Mouse (Mus musculus) MEL (cell line): ENCODE measurements around the gene Npas3. TPM values are rescaled to one million over a fixed set of nuclear protein-coding genes. Genes with fewer than 3 reads are reported as not detected.

Experiments
- DNase-seq: peaks from one replicate; pipeline ENCODE4 v3.0.0; 2011; ENCODE audit warnings: low read depth, low spot score
- H3K27ac ChIP-seq: 2 replicates; pipeline ENCODE4 v1.5.1; 2012; ENCODE audit warnings: low read depth, mild to moderate bottlenecking, control low read depth, low read length, moderate library complexity; ENCODE audit not compliant: control insufficient read depth
- H3K27me3 ChIP-seq, 2 experiments: fragments of 150-350 bp in 1 of 2; sonication (generic) in 1 of 2; 2 replicates each; pipeline ENCODE4 v1.6.1; 2012; ENCODE audit warnings: low read length in 2 of 2, mild to moderate bottlenecking in 2 of 2, improper control_type of control experiment in 1 of 2, moderate library complexity in 1 of 2; ENCODE audit not compliant: insufficient read depth in 2 of 2, control insufficient read depth in 1 of 2
- H3K36me3 ChIP-seq, 2 experiments: 2 replicates each; pipeline ENCODE4 v1.6.1; 2012 to 2014; ENCODE audit warnings: low read length in 2 of 2, improper control_type of control experiment in 1 of 2, inconsistent platforms in 1 of 2, mild to moderate bottlenecking in 1 of 2; ENCODE audit not compliant: insufficient read depth in 2 of 2, control insufficient read depth in 1 of 2
- H3K4me1 ChIP-seq, 2 experiments: fragments of 150-350 bp in 1 of 2; sonication (generic) in 1 of 2; 2 replicates each; pipeline ENCODE4 v1.6.1; 2012; ENCODE audit warnings: low read length in 2 of 2, improper control_type of control experiment in 1 of 2, mild to moderate bottlenecking in 1 of 2; ENCODE audit not compliant: insufficient read depth in 2 of 2, control insufficient read depth in 1 of 2
- H3K4me3 ChIP-seq, 2 experiments: fragments of 150-350 bp in 1 of 2; sonication (generic) in 1 of 2; 2 replicates each; pipeline ENCODE4 v1.5.1; 2012; ENCODE audit warnings: low read depth in 2 of 2, low read length in 2 of 2, mild to moderate bottlenecking in 2 of 2, moderate library complexity in 2 of 2, control low read depth in 1 of 2, improper control_type of control experiment in 1 of 2; ENCODE audit not compliant: control insufficient read depth in 1 of 2, insufficient read depth in 1 of 2
- H3K79me2 ChIP-seq: 2 replicates; pipeline ENCODE4 v1.6.1; 2012; ENCODE audit warnings: mild to moderate bottlenecking, low read length, moderate library complexity; ENCODE audit not compliant: control insufficient read depth, poor library complexity, insufficient read depth
- H3K9ac ChIP-seq: 2 replicates; pipeline ENCODE4 v1.6.1; 2012; ENCODE audit warnings: low read depth, mild to moderate bottlenecking, control low read depth, low read length, moderate library complexity; ENCODE audit not compliant: control insufficient read depth, poor library complexity, severe bottlenecking
- H3K9me3 ChIP-seq: fragments of 150-350 bp; sonication (generic); replicated peaks from 2 replicates; pipeline ENCODE4 v1.6.1; 2012; ENCODE audit warnings: mild to moderate bottlenecking, low read length, improper control_type of control experiment, moderate library complexity; ENCODE audit not compliant: insufficient read depth
- BHLHE40 ChIP-seq: IDR thresholded peaks from 2 replicates; pipeline ENCODE4 v1.6.1; 2012; ENCODE audit warnings: low read depth, mild to moderate bottlenecking, inconsistent platforms, low read length, improper control_type of control experiment, borderline replicate concordance
- ETS1 ChIP-seq: IDR thresholded peaks from 2 replicates; pipeline ENCODE4 v1.6.1; 2012; ENCODE audit warnings: low read depth, mild to moderate bottlenecking, inconsistent platforms, low read length, improper control_type of control experiment, moderate library complexity
- MAZ ChIP-seq: IDR thresholded peaks from 2 replicates; pipeline ENCODE4 v1.6.1; 2012; ENCODE audit warnings: low read depth, mild to moderate bottlenecking, inconsistent platforms, low read length, improper control_type of control experiment
- MXI1 ChIP-seq: IDR thresholded peaks from 2 replicates; pipeline ENCODE4 v1.6.1; 2011; ENCODE audit warnings: mild to moderate bottlenecking, low read depth, low read length, improper control_type of control experiment
- MYB ChIP-seq: IDR thresholded peaks from 2 replicates; pipeline ENCODE4 v1.6.1; 2011; ENCODE audit warnings: mild to moderate bottlenecking, low read depth, low read length, improper control_type of control experiment
- MYC ChIP-seq: IDR thresholded peaks from 2 replicates; pipeline ENCODE4 v1.6.1; 2011; ENCODE audit warnings: low read depth, mild to moderate bottlenecking, low read length, improper control_type of control experiment, moderate library complexity
- NELFE ChIP-seq: IDR thresholded peaks from 2 replicates; pipeline ENCODE4 v1.6.1; 2011; ENCODE audit warnings: low read depth, low read length, improper control_type of control experiment
- POLR2A ChIP-seq, 2 experiments: IDR thresholded peaks; 2 replicates each; pipeline ENCODE4 v1.6.1; 2011 to 2012; ENCODE audit warnings: low read length in 2 of 2, mild to moderate bottlenecking in 2 of 2, control low read depth in 1 of 2, improper control_type of control experiment in 1 of 2, low read depth in 1 of 2, moderate library complexity in 1 of 2; ENCODE audit not compliant: control insufficient read depth in 1 of 2, insufficient read depth in 1 of 2, poor library complexity in 1 of 2
- POLR2AphosphoS2 ChIP-seq: IDR thresholded peaks from 2 replicates; pipeline ENCODE4 v1.6.1; 2011; ENCODE audit warnings: low read length, improper control_type of control experiment
- POLR2AphosphoS5 ChIP-seq: IDR thresholded peaks from 2 replicates; pipeline ENCODE4 v1.6.1; 2012; ENCODE audit warnings: low read depth, borderline replicate concordance, mild to moderate bottlenecking, inconsistent platforms, low read length, moderate library complexity, mixed read lengths
- RAD21 ChIP-seq: IDR thresholded peaks from 2 replicates; pipeline ENCODE4 v1.6.1; 2011; ENCODE audit warnings: mild to moderate bottlenecking, low read depth, low read length, improper control_type of control experiment
- RCOR1 ChIP-seq: IDR thresholded peaks from 2 replicates; pipeline ENCODE4 v1.6.1; 2012; ENCODE audit warnings: low read depth, mild to moderate bottlenecking, inconsistent platforms, low read length, improper control_type of control experiment
- SIN3A ChIP-seq: IDR thresholded peaks from 2 replicates; pipeline ENCODE4 v1.6.1; 2012; ENCODE audit warnings: low read length, improper control_type of control experiment, inconsistent platforms
- TBP ChIP-seq: IDR thresholded peaks from 2 replicates; pipeline ENCODE4 v1.8.0; 2011; ENCODE audit warnings: low read depth, low read length, improper control_type of control experiment
- TCF12 ChIP-seq: IDR thresholded peaks from 2 replicates; pipeline ENCODE4 v1.6.1; 2014; ENCODE audit warnings: low read depth, mild to moderate bottlenecking, inconsistent platforms, low read length, improper control_type of control experiment, moderate library complexity
- UBTF ChIP-seq: IDR thresholded peaks from 2 replicates; pipeline ENCODE4 v1.6.1; 2012; ENCODE audit warnings: low read depth, mild to moderate bottlenecking, inconsistent platforms, low read length, improper control_type of control experiment, moderate library complexity, borderline replicate concordance; ENCODE audit not compliant: insufficient read depth
- USF1 ChIP-seq: IDR thresholded peaks from 2 replicates; pipeline ENCODE4 v1.6.1; 2014; ENCODE audit warnings: low read depth, mild to moderate bottlenecking, inconsistent platforms, low read length, improper control_type of control experiment, moderate library complexity
- ZNF384 ChIP-seq: IDR thresholded peaks from 2 replicates; pipeline ENCODE4 v1.6.1; 2012; ENCODE audit warnings: low read depth, mild to moderate bottlenecking, inconsistent platforms, low read length, improper control_type of control experiment
- polyA plus RNA-seq, 2 experiments: library from polyadenylated mRNA; stranded (reverse) in 1 of 2; unstranded in 1 of 2; fragments of >175 nt in 1 of 2; fragments of >200 nt in 1 of 2; gene quantifications; 2 replicates each; pipeline versions ENCODE4 v1.2.1 to v1.2.4; 2012; ENCODE audit warnings: low replicate concordance in 2 of 2, low read depth in 1 of 2; ENCODE audit not compliant: insufficient read length in 2 of 2, insufficient read depth in 1 of 2, missing spikeins in 1 of 2
- total RNA-seq: library from RNA; depleted of rRNA; stranded (reverse); fragments of 300-350 nt; gene quantifications from 2 replicates; pipeline ENCODE4 v1.2.3, GENCODE M21; 2012

Gene Npas3
- total and polyA plus RNA-seq, 3 experiments: not detected

- DNase-seq: no peak
Observed at GRCm38 (mm10) chr12:53757631-53758030, 509.2 kb downstream of the Npas3 start.

DNA sequence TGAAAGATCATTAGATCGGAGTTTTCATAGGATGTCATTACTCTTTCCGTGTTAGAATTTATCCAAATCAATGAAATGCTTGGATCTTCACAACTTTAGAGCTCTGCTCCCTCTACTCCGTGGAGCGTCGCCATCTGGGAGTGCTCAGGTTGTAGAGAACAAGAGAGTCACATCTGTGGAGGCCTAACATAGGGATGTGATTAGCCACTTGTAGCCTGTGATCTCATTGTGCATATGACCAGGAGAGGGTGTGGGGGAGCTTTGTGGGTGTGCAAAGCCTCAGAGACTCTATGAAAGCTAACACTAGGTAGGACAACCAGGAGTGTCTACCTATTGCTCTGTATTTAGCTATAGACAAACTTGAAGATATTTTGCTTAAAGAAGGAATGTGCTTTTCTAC, 509.9 kb downstream of the Npas3 start:
- Histone ChIP-seq H3K4me1 (no peaks in the 10 kb centered on the region), H3K27me3 (no peaks in the 10 kb centered on the region), H3K36me3 (no peaks in the 10 kb centered on the region)
- no peak for DNase-seq
- no peak for TF ChIP-seq POLR2AphosphoS2
- TF ChIP-seq MYB: no peak
- no peak for TF ChIP-seq POLR2A (IDR thresholded peaks at IDR 0.05; ENCODE audit: control insufficient read depth in 1 of 2, insufficient read depth in 1 of 2, low read depth in 1 of 2, low read length in 2 of 2, poor library complexity in 1 of 2)
- no peak for TF ChIP-seq USF1
- no peak for TF ChIP-seq NELFE
- no peak for TF ChIP-seq POLR2AphosphoS5
- TF ChIP-seq RCOR1: no peak
- no peak for TF ChIP-seq MXI1
- TF ChIP-seq RAD21: no peak
- TF ChIP-seq TBP: no peak
- TF ChIP-seq MYC: no peak
- TF ChIP-seq UBTF: no peak
- no peak for TF ChIP-seq SIN3A
- no peak for TF ChIP-seq TCF12
- no peak for TF ChIP-seq ETS1
- TF ChIP-seq ZNF384: no peak
- TF ChIP-seq, all 39 proteins: peak for 0
- Histone ChIP-seq H3K27ac (no peak overlapping the region), H3K9me3 (no peaks in the 10 kb centered on the region), H3K4me3 (no peak overlapping the region), H3K79me2 (no peaks in the 10 kb centered on the region), H3K9ac (no peak overlapping the region)

More at GRCm38 (mm10) chr12:53757631-53758030, 509.2 kb downstream of the Npas3 start:
- Histone ChIP-seq H3K36me3 (no peaks in the 10 kb centered on the region), H3K27me3 (no peaks in the 10 kb centered on the region), H3K4me1 (no peaks in the 10 kb centered on the region), H3K27ac (no peak overlapping the region), H3K9me3 (no peaks in the 10 kb centered on the region), H3K4me3 (no peak overlapping the region), H3K9ac (no peak overlapping the region), H3K79me2 (no peaks in the 10 kb centered on the region)
- no peak for TF ChIP-seq BHLHE40
- no peak for TF ChIP-seq MAZ
- no peak for TF ChIP-seq TCF12
